Mouse (Mus musculus) cerebellum, adult 2 months (tissue): ENCODE data around the gene Numb.

Experiments
- CTCF ChIP-seq: fragments of 200-500 bp; IDR thresholded peaks from 2 replicates; pipeline ENCODE4 v1.5.1; 2011; ENCODE audit warnings: low read depth, mild to moderate bottlenecking, control low read depth, low read length, moderate library complexity, borderline replicate concordance; ENCODE audit not compliant: insufficient read depth
- POLR2A ChIP-seq: fragments of 200-500 bp; IDR thresholded peaks from 2 replicates; pipeline ENCODE4 v1.6.1; 2011; ENCODE audit warnings: low read length, control low read depth, borderline replicate concordance; ENCODE audit not compliant: insufficient read depth

DNA sequence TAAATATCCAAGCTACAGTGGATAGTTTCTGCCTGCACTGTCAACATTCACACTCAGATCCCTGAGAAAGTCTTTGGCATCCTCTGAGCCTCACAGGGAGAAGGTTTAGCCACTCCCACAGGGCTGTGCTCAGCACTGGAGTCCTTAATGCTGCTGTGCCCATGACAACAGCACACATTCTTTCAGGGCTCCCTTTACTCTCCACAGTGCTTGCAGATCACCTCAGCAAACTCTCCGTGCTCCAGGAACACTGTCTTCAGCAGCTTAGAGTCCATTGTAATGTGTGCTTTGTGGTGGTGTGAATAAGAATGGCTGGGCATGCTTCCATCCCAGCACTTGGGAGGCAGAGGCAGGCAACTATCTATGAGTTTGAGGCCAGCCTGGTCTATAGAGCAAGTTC lies 172.5 kb downstream of the Numb start:
- TF ChIP-seq CTCF, result no peak
- no peak for TF ChIP-seq POLR2A
